Comparison of ENCODE assay signal across 7 mouse cellular contexts in the genomic region with DNA sequence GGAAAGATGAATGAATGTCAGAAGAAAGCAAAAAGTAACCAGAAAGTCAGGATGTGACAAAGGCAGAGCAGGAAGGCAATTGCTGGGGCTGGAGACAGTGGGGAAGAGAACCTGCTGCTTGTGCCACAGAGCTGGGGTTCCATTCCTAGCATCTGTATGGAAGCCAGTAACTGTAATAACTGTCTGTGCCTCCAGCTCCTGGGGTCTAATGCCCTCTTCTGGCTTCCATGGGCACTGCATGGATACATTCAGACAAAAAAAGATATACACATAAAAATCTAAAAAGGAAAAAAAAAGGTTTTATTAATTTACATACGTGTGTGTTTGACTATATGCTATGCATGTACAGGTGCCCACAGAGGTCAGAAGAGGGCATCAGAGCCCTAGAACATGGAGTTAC. TPM values are rescaled to one million over a fixed set of nuclear protein-coding genes. Genes with fewer than 3 reads are reported as not detected.
DNase-seq lines count a peak whose midpoint lies in the region; ATAC-seq lines count a peak whose summit lies in the region.

No protein-coding gene starts in this region.

- H3K4me2 ChIP-seq in heart, embryonic 12.5 days = no peak overlapping the region
- H3K4me2 ChIP-seq in neural tube, embryonic 11.5 days (ENCODE audit: low read depth) = no peak overlapping the region
- H3K4me2 ChIP-seq in neural tube, embryonic 15.5 days = no peak overlapping the region
- H3K4me2 ChIP-seq in midbrain, embryonic 11.5 days = no peak overlapping the region

- 79% methylated on average over 1 of the region's 1 CpGs for WGBS in heart, embryonic 12.5 days
- WGBS in neural tube, embryonic 11.5 days = 89% methylated on average over 1 of the region's 1 CpGs
- 93% methylated on average over 1 of the region's 1 CpGs for WGBS in neural tube, embryonic 15.5 days
- WGBS in midbrain, embryonic 11.5 days = 89% methylated on average over 1 of the region's 1 CpGs

- no peaks in the 10 kb centered on the region for H3K9me3 ChIP-seq in heart, embryonic 12.5 days (replicated peaks)
- no peaks in the 10 kb centered on the region for H3K9me3 ChIP-seq in neural tube, embryonic 11.5 days (ENCODE audit: control insufficient read depth, low read length)
- H3K9me3 ChIP-seq in neural tube, embryonic 15.5 days (replicated peaks) = no peaks in the 10 kb centered on the region
- H3K9me3 ChIP-seq in midbrain, embryonic 11.5 days (ENCODE audit: control insufficient read depth, low read length) = no peaks in the 10 kb centered on the region

- H3K4me1 ChIP-seq in heart, embryonic 12.5 days (replicated peaks) = peaks cover 19% of the 10 kb centered on the region
- H3K4me1 ChIP-seq in neural tube, embryonic 11.5 days (ENCODE audit: control insufficient read depth, insufficient read depth, low read length) = no peaks in the 10 kb centered on the region
- H3K4me1 ChIP-seq in neural tube, embryonic 15.5 days = peaks cover 10% of the 10 kb centered on the region
- no peaks in the 10 kb centered on the region for H3K4me1 ChIP-seq in midbrain, embryonic 11.5 days (ENCODE audit: control insufficient read depth, insufficient read depth, low read length)

- no peak overlapping the region for H3K9ac ChIP-seq in heart, embryonic 12.5 days
- no peak overlapping the region for H3K9ac ChIP-seq in neural tube, embryonic 11.5 days (ENCODE audit: low read length)
- H3K9ac ChIP-seq in neural tube, embryonic 15.5 days (replicated peaks) = no peak overlapping the region
- H3K9ac ChIP-seq in midbrain, embryonic 11.5 days (ENCODE audit: low read length) = no peak overlapping the region

- no peaks in the 10 kb centered on the region for H3K36me3 ChIP-seq in heart, embryonic 12.5 days
- no peaks in the 10 kb centered on the region; the same call in 1 of the 2 replicates for H3K36me3 ChIP-seq in neural tube, embryonic 11.5 days (ENCODE audit: control insufficient read depth, insufficient read depth, low read length)
- no peaks in the 10 kb centered on the region; the same call in 1 of the 2 replicates for H3K36me3 ChIP-seq in neural tube, embryonic 15.5 days
- H3K36me3 ChIP-seq in midbrain, embryonic 11.5 days (ENCODE audit: control insufficient read depth, insufficient read depth, low read length) = no peaks in the 10 kb centered on the region

- DNase-seq in heart, postnatal 4 days = peak; percentile 20
- DNase-seq in neural tube, embryonic 11.5 days (ENCODE audit: low spot score) = peak; percentile 29
- DNase-seq in embryo, embryonic 10.5 days (ENCODE audit: low spot score) = peak; percentile 19
- no peak for DNase-seq in spleen, adult 18-20 months
- no peak for DNase-seq in midbrain, embryonic 11.5 days (ENCODE audit: low spot score, missing footprints)

- no peak overlapping the region for H3K27ac ChIP-seq in heart, embryonic 12.5 days (ENCODE audit: poor library complexity, severe bottlenecking)
- no peak overlapping the region for H3K27ac ChIP-seq in neural tube, embryonic 11.5 days (ENCODE audit: low read depth, low read length)
- H3K27ac ChIP-seq in neural tube, embryonic 15.5 days (replicated peaks) = no peak overlapping the region
- H3K27ac ChIP-seq in midbrain, embryonic 11.5 days (ENCODE audit: low read depth, low read length) = no peak overlapping the region

- no peaks in the 10 kb centered on the region for H3K27me3 ChIP-seq in heart, embryonic 12.5 days (replicated peaks)
- no peaks in the 10 kb centered on the region for H3K27me3 ChIP-seq in neural tube, embryonic 11.5 days (ENCODE audit: control insufficient read depth, insufficient read depth, low read length)
- no peaks in the 10 kb centered on the region for H3K27me3 ChIP-seq in neural tube, embryonic 15.5 days (replicated peaks)
- H3K27me3 ChIP-seq in midbrain, embryonic 11.5 days (ENCODE audit: control insufficient read depth, insufficient read depth, low read length) = no peaks in the 10 kb centered on the region

- no peak overlapping the region for H3K4me3 ChIP-seq in heart, embryonic 12.5 days
- no peak overlapping the region for H3K4me3 ChIP-seq in neural tube, embryonic 11.5 days (ENCODE audit: low read depth, low read length)
- H3K4me3 ChIP-seq in neural tube, embryonic 15.5 days (replicated peaks) = no peak overlapping the region
- H3K4me3 ChIP-seq in midbrain, embryonic 11.5 days (ENCODE audit: low read depth, low read length) = no peak overlapping the region

- ATAC-seq in heart, embryonic 12.5 days (ENCODE audit: insufficient number of reproducible peaks, low FRiP score) = no peak
- no peak for ATAC-seq in neural tube, embryonic 11.5 days (ENCODE audit: insufficient read depth, low FRiP score, low TSS enrichment)
- ATAC-seq in neural tube, embryonic 15.5 days (ENCODE audit: low FRiP score) = no peak
- ATAC-seq in midbrain, embryonic 11.5 days (ENCODE audit: low FRiP score) = no peak

RNA-seq across cellular contexts. Expression of a gene that starts 53.9 kb away (rescaled TPM):
- total RNA-seq in heart, postnatal 4 days (2021) = 1 to 10 TPM; 1.0 to 1.5 TPM
- 3.7 and 4.6 TPM in 2 replicates for polyA plus RNA-seq in heart, embryonic 12.5 days (2016; fragmentation: Nextera tagmentation; extraction: Ambion mirVana)
- 3.3 and 5.0 TPM in 2 replicates for polyA plus RNA-seq in neural tube, embryonic 11.5 days (2014; fragmentation: Nextera tagmentation; extraction: Ambion mirVana)
- polyA plus RNA-seq in neural tube, embryonic 15.5 days (2015; fragmentation: Nextera tagmentation; extraction: Ambion mirVana) = 1.1 and 1.5 TPM in 2 replicates
- polyA plus RNA-seq in midbrain, embryonic 11.5 days (2014; fragmentation: Nextera tagmentation; extraction: Ambion mirVana) = 4.6 and 4.9 TPM in 2 replicates

Comparison
In these comparisons a context has a peak if more than half of its experiments do, and no peak if none do; other contexts are left out.
1. DNase-seq: peak in heart, postnatal 4 days (single experiment), neural tube, embryonic 11.5 days (single experiment) and embryo, embryonic 10.5 days (single experiment); none in spleen, adult 18-20 months (0 of 2) and midbrain, embryonic 11.5 days (single experiment).